Mouse (Mus musculus) kidney, embryonic 16.5 days (tissue): ENCODE measurements around the gene Lrrc34. TPM values are rescaled to one million over a fixed set of nuclear protein-coding genes. Genes with fewer than 3 reads are reported as not detected.

ENCODE experiments used
- polyA plus RNA-seq: library from polyadenylated mRNA; unstranded; fragments of >200 nt; fragmentation: Nextera tagmentation; extraction: Ambion mirVana; gene quantifications from 2 replicates; pipeline ENCODE4 v1.2.1, GENCODE M21; 2015

Lrrc34 gene
- polyA plus RNA-seq, 1 experiment from 2014 or later, result 2.9 TPM

Other genes with a start within 250 kb of the Lrrc34 start
- gene Mecom, start 99.9 kb downstream of the Lrrc34 start, polyA plus RNA-seq, result 78.3 and 80.4 TPM in 2 replicates
- gene Actrt3, start 47.9 kb downstream of the Lrrc34 start, polyA plus RNA-seq, result 0.07 TPM in 1 of 2 replicates, not detected in the other
- 41.9 and 42.6 TPM in 2 replicates for gene Mynn, start 45.8 kb downstream of the Lrrc34 start, polyA plus RNA-seq
- 0.11 and 0.18 TPM in 2 replicates for gene Lrriq4, start 3.4 kb downstream of the Lrrc34 start, polyA plus RNA-seq
- gene Lrrc31, start 52.0 kb upstream of the Lrrc34 start, polyA plus RNA-seq, result 0.27 and 0.35 TPM in 2 replicates
- not detected in 2 replicates for gene Samd7, start 98.4 kb upstream of the Lrrc34 start, polyA plus RNA-seq
- 63.4 and 74.4 TPM in 2 replicates for gene Sec62, start 145.0 kb upstream of the Lrrc34 start, polyA plus RNA-seq
- 16.9 and 17.1 TPM in 2 replicates for gene Gpr160, start 208.1 kb upstream of the Lrrc34 start, polyA plus RNA-seq